Mouse (Mus musculus) kidney, postnatal 0 days (tissue): ENCODE data around the gene Ceacam2. TPM values are rescaled to one million over a fixed set of nuclear protein-coding genes. Genes with fewer than 3 reads are reported as not detected.
"Not testable (repeated sequence)": the region's sequence is repeated elsewhere in the genome, so short reads cannot be mapped to it uniquely, and the experiment has no call there.

Experiments
- ATAC-seq: fragments of 200-750 bp; cut with Nextera tagmentation; replicated peaks from 2 replicates; pipeline ENCODE4 v1.8.0; 2017; ENCODE audit warnings: low read depth, moderate number of reproducible peaks, moderate TSS enrichment, moderate library complexity; ENCODE audit not compliant: low FRiP score
- DNase-seq: peaks from one replicate; pipeline ENCODE4 v3.0.0-alpha.2; 2016; ENCODE audit warnings: low spot score
- H3K27ac ChIP-seq: fragments of 300-500 bp; sonication (generic); 2 replicates; pipeline ENCODE4 v1.5.1; 2014; ENCODE audit warnings: mild to moderate bottlenecking
- H3K27me3 ChIP-seq: fragments of 300-500 bp; sonication (generic); 2 replicates; pipeline ENCODE4 v1.6.1; 2014; ENCODE audit warnings: low read length, mixed read lengths; ENCODE audit not compliant: insufficient read depth
- H3K36me3 ChIP-seq: fragments of 300-500 bp; sonication (generic); 2 replicates; pipeline ENCODE4 v1.6.1; 2014; ENCODE audit warnings: low read length, mixed read lengths; ENCODE audit not compliant: insufficient read depth
- H3K4me1 ChIP-seq: fragments of 300-500 bp; sonication (generic); replicated peaks from 2 replicates; pipeline ENCODE4 v1.6.1; 2014; ENCODE audit warnings: antibody characterized with exemption, low read length, mixed read lengths; ENCODE audit not compliant: insufficient read depth
- H3K4me2 ChIP-seq: fragments of 300-500 bp; sonication (generic); 2 replicates; pipeline ENCODE4 v1.6.1; 2014; ENCODE audit warnings: mild to moderate bottlenecking, low read length, moderate library complexity, mixed read lengths
- H3K4me3 ChIP-seq: fragments of 300-500 bp; sonication (generic); replicated peaks from 2 replicates; pipeline ENCODE4 v1.5.1; 2014; ENCODE audit warnings: low read depth, low read length
- H3K9ac ChIP-seq: fragments of 300-500 bp; sonication (generic); 2 replicates; pipeline ENCODE4 v1.6.1; 2014; ENCODE audit warnings: low read depth, low read length
- H3K9me3 ChIP-seq: fragments of 300-500 bp; sonication (generic); replicated peaks from 2 replicates; pipeline ENCODE4 v1.6.1; 2016; ENCODE audit warnings: low read length, inconsistent platforms, mixed read lengths
- CTCF ChIP-seq: IDR thresholded peaks from 2 replicates; pipeline ENCODE4 v1.5.1; 2016; ENCODE audit warnings: antibody characterized with exemption, low read depth, mild to moderate bottlenecking, moderate library complexity
- WGBS: fragments of 180-500 bp; shearing (Covaris S2); extraction: QIAGEN DNeasy Blood & Tissue Kit; methylation state at CpG from one replicate; pipeline ENCODE4 v1.1.7; 2014; 5-methylcytosine and 5-hydroxymethylcytosine counted together
- polyA plus RNA-seq: library from polyadenylated mRNA; unstranded; fragments of >200 nt; fragmentation: Nextera tagmentation; extraction: Ambion mirVana; gene quantifications from 2 replicates; pipeline ENCODE4 v1.2.1, GENCODE M21; 2015

Ceacam2 gene
- polyA plus RNA-seq, 1 experiment from 2014 or later = 0.07 TPM

GRCm38 (mm10) chr7:25575870-25576269 is 36.2 kb upstream of the Ceacam2 start:
- Histone ChIP-seq H3K4me1 (0 out of 2 replicates have a peak, but pooled peaks cover 5% of the 10 kb centered on the region), H3K9me3 (no peaks in the 10 kb centered on the region), H3K9ac (no peak overlapping the region), H3K27me3 (no peaks in the 10 kb centered on the region), H3K27ac (peak overlapping the region; percentile 68; the same call in 1 of the 2 replicates), H3K4me2 (no peak overlapping the region), H3K4me3 (no peak overlapping the region), H3K36me3 (no peaks in the 10 kb centered on the region)
- 16% methylated on average over 8 of the region's 8 CpGs for WGBS
- no peak for DNase-seq
- no peak for TF ChIP-seq CTCF
- no peak for ATAC-seq

GRCm38 (mm10) chr7:25575105-25575504 is 35.4 kb upstream of the Ceacam2 start:
- Histone ChIP-seq H3K27ac (peak overlapping the region; percentile 68; the same call in 1 of the 2 replicates), H3K9me3 (no peaks in the 10 kb centered on the region), H3K27me3 (no peaks in the 10 kb centered on the region), H3K4me2 (no peak overlapping the region), H3K36me3 (no peaks in the 10 kb centered on the region), H3K4me3 (no peak overlapping the region), H3K4me1 (0 out of 2 replicates have a peak, but pooled peaks cover 5% of the 10 kb centered on the region), H3K9ac (no peak overlapping the region)
- no peak for DNase-seq
- TF ChIP-seq CTCF = no peak
- 60% methylated on average over 5 of the region's 5 CpGs for WGBS
- ATAC-seq = peak; percentile 57; the same call in 1 of the 2 replicates

GRCm38 (mm10) chr7:25573806-25574205 is 34.1 kb upstream of the Ceacam2 start:
- DNase-seq, H3K27me3 ChIP-seq, ATAC-seq, H3K9me3 ChIP-seq, H3K9ac ChIP-seq, H3K36me3 ChIP-seq, H3K4me3 ChIP-seq, H3K4me1 ChIP-seq, H3K4me2 ChIP-seq: not testable (repeated sequence)
- 63% methylated on average over 5 of the region's 5 CpGs for WGBS
- H3K27ac ChIP-seq = 0 out of 2 replicates have a peak overlapping the region, but pooled peaks have one; percentile 8

- H3K9ac ChIP-seq = no peak overlapping the region
- no peaks in the 10 kb centered on the region for H3K36me3 ChIP-seq
- DNase-seq = no peak
- 94% methylated on average over 7 of the region's 7 CpGs for WGBS
- no peak overlapping the region for H3K27ac ChIP-seq
- H3K9me3 ChIP-seq = no peaks in the 10 kb centered on the region
- H3K27me3 ChIP-seq = no peaks in the 10 kb centered on the region
- ATAC-seq = 0 out of 2 replicates have a peak, but pooled peaks have one; percentile 33
- TF ChIP-seq CTCF = no peak
- no peaks in the 10 kb centered on the region for H3K4me1 ChIP-seq
- no peak overlapping the region for H3K4me2 ChIP-seq
- no peak overlapping the region for H3K4me3 ChIP-seq
These were observed 29.1 kb upstream of the Ceacam2 start for GRCm38 (mm10) chr7:25568721-25569120.

GRCm38 (mm10) chr7:25541464-25541863 is 1.8 kb upstream of the Ceacam2 start:
- not testable (repeated sequence) for H3K36me3 ChIP-seq, H3K9ac ChIP-seq, ATAC-seq, H3K4me1 ChIP-seq, H3K9me3 ChIP-seq, H3K4me3 ChIP-seq, H3K27ac ChIP-seq, H3K4me2 ChIP-seq, H3K27me3 ChIP-seq
- DNase-seq = peak; percentile 15
- TF ChIP-seq CTCF = peak; percentile 64
- WGBS = 72% methylated on average over 8 of the region's 8 CpGs

- WGBS = no CpG with 5 or more reads among the region's 1 CpGs
- H3K36me3 ChIP-seq, H3K9me3 ChIP-seq, H3K27me3 ChIP-seq, H3K4me1 ChIP-seq, DNase-seq, H3K4me2 ChIP-seq, ATAC-seq, H3K4me3 ChIP-seq, H3K27ac ChIP-seq, H3K9ac ChIP-seq: not testable (repeated sequence)
These were observed 297 bp upstream of the Ceacam2 start for GRCm38 (mm10) chr7:25539954-25540353.

- H3K9ac ChIP-seq = no peak overlapping the region
- no peak for TF ChIP-seq CTCF
- H3K4me3 ChIP-seq = no peak overlapping the region
- no peaks in the 10 kb centered on the region for H3K9me3 ChIP-seq
- ATAC-seq = no peak
- 76% methylated on average over 2 of the region's 2 CpGs for WGBS
- no peaks in the 10 kb centered on the region for H3K36me3 ChIP-seq
- no peak for DNase-seq
- no peak overlapping the region for H3K4me2 ChIP-seq
- H3K4me1 ChIP-seq = no peaks in the 10 kb centered on the region
- no peak overlapping the region for H3K27ac ChIP-seq
- no peaks in the 10 kb centered on the region for H3K27me3 ChIP-seq
These were observed 8.8 kb downstream of the Ceacam2 start for GRCm38 (mm10) chr7:25530837-25531236.

- not testable (repeated sequence) for H3K9me3 ChIP-seq, DNase-seq, H3K36me3 ChIP-seq, ATAC-seq, H3K4me3 ChIP-seq, H3K4me2 ChIP-seq, H3K4me1 ChIP-seq, H3K9ac ChIP-seq, H3K27ac ChIP-seq, H3K27me3 ChIP-seq
- WGBS = 37% methylated on average over 2 of the region's 5 CpGs
These were observed 23.4 kb downstream of the Ceacam2 start for GRCm38 (mm10) chr7:25516070-25516777.

- DNase-seq, H3K9me3 ChIP-seq, H3K4me1 ChIP-seq, H3K27ac ChIP-seq, H3K36me3 ChIP-seq, H3K27me3 ChIP-seq, H3K4me2 ChIP-seq, H3K9ac ChIP-seq, H3K4me3 ChIP-seq, ATAC-seq: not testable (repeated sequence)
- 50% methylated on average over 1 of the region's 1 CpGs for WGBS
These were observed 24.0 kb downstream of the Ceacam2 start for GRCm38 (mm10) chr7:25515667-25516066.
